In genomic region chr2:74306301-74306700, GRCm38 (mm10) we compare ENCODE assay signal across 34 mouse cellular contexts.
"Had no signal": no experiment of that assay in that cellular context is flagged by ENCODE, and none has a peak within 500 bp of the region (broad histone marks: within the 10 kb centered on the region; RNA-seq: fewer than 3 reads in every experiment).

No protein-coding gene starts in this region.

- H3K27me3 ChIP-seq: heart, embryonic 12.5 days; heart, embryonic 13.5 days; hindbrain, embryonic 15.5 days; intestine, embryonic 15.5 days had no signal

- H3K4me3 ChIP-seq: heart, embryonic 10.5 days; heart, embryonic 12.5 days; heart, embryonic 13.5 days; heart, embryonic 15.5 days; hindbrain, embryonic 10.5 days; hindbrain, embryonic 12.5 days; hindbrain, embryonic 13.5 days; hindbrain, embryonic 15.5 days; intestine, embryonic 15.5 days; kidney, embryonic 15.5 days; layer of hippocampus, adult 2 months; left cerebral cortex, adult 2 months had no signal

- H3K9me3 ChIP-seq: heart, embryonic 10.5 days; heart, embryonic 12.5 days; heart, embryonic 13.5 days; heart, embryonic 15.5 days; hindbrain, embryonic 10.5 days; hindbrain, embryonic 12.5 days; hindbrain, embryonic 13.5 days; hindbrain, embryonic 15.5 days; intestine, embryonic 15.5 days; kidney, embryonic 15.5 days had no signal

- H3K4me2 ChIP-seq: heart, embryonic 12.5 days; heart, embryonic 13.5 days; heart, embryonic 15.5 days; hindbrain, embryonic 12.5 days; hindbrain, embryonic 13.5 days; hindbrain, embryonic 14.5 days; hindbrain, embryonic 15.5 days; intestine, embryonic 15.5 days; kidney, embryonic 15.5 days had no signal

- H3K27ac ChIP-seq: heart, embryonic 10.5 days; heart, embryonic 13.5 days; heart, embryonic 15.5 days; hindbrain, embryonic 10.5 days; hindbrain, embryonic 12.5 days; hindbrain, embryonic 13.5 days; hindbrain, embryonic 14.5 days; hindbrain, embryonic 15.5 days; hindbrain, postnatal 0 days; intestine, embryonic 15.5 days; kidney, embryonic 15.5 days; kidney, postnatal 0 days; layer of hippocampus, adult 2 months; left cerebral cortex, adult 2 months had no signal

- H3K4me1 ChIP-seq: heart, embryonic 10.5 days; heart, embryonic 12.5 days; heart, embryonic 13.5 days; heart, embryonic 15.5 days; hindbrain, embryonic 10.5 days; hindbrain, embryonic 13.5 days; hindbrain, embryonic 15.5 days; intestine, embryonic 15.5 days; kidney, embryonic 15.5 days had no signal

- DNase-seq: heart, postnatal 10 days; heart, postnatal 36 days; heart, postnatal 4 days; kidney, adult 11 months; kidney, adult 18-20 months; kidney, adult 2 months; kidney, adult 8-10 months; kidney, adult 9 months; kidney, postnatal 10 days; kidney, postnatal 14 days; kidney, postnatal 25 days; kidney, postnatal 36 days; kidney, postnatal 4 days; layer of hippocampus, adult 9-11 months; layer of hippocampus, postnatal 36 days had no signal

- ATAC-seq: hindbrain, embryonic 16.5 days; hindbrain, postnatal 0 days; inflammation-experienced regulatory T-cells, adult 6 months; intestine, embryonic 15.5 days; intestine, embryonic 16.5 days; intestine, postnatal 0 days had no signal

- H3K36me3 ChIP-seq: heart, embryonic 10.5 days; heart, embryonic 12.5 days; heart, embryonic 13.5 days; heart, embryonic 15.5 days; hindbrain, embryonic 10.5 days; hindbrain, embryonic 12.5 days; hindbrain, embryonic 13.5 days; hindbrain, embryonic 15.5 days; intestine, embryonic 15.5 days; kidney, embryonic 15.5 days had no signal

- H3K9ac ChIP-seq: heart, embryonic 12.5 days; heart, embryonic 13.5 days; heart, embryonic 15.5 days; hindbrain, embryonic 12.5 days; hindbrain, embryonic 13.5 days; hindbrain, embryonic 14.5 days; hindbrain, embryonic 15.5 days; intestine, embryonic 15.5 days; kidney, embryonic 15.5 days had no signal
